Mouse (Mus musculus) myocyte (in vitro differentiated cells): ENCODE results near the gene Bnc1.

Experiments used
- MAX ChIP-seq: IDR thresholded peaks from one replicate; pipeline ENCODE4 v1.6.1; 2011; ENCODE audit warnings: low read depth, mild to moderate bottlenecking, control low read depth
- POLR2A ChIP-seq: IDR thresholded peaks from one replicate; pipeline ENCODE4 v1.6.1; 2011; ENCODE audit warnings: low read depth, mild to moderate bottlenecking, control low read depth, moderate library complexity; ENCODE audit not compliant: insufficient read length

DNA sequence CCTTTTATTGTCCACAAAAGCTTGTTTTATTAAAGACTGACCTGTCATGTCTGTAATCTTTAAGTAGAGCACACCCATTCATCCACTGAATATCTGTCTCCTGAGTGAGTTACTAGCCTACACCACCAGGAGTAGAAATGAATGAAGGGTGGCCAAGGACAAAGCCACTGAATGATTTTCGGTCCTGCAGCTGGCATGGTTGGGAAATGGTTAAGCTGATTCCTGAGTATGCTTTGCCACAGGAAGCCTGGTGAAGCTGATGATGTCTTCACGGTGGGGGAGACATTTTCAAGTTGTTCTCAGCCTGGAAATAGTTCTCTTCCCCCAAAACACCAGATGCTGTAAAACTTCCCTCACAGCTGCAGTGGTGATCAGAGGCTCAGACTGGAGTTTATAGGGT lies 33.7 kb upstream of the Bnc1 start:
- TF ChIP-seq POLR2A: no peak
- TF ChIP-seq MAX: no peak
